In the genomic region with DNA sequence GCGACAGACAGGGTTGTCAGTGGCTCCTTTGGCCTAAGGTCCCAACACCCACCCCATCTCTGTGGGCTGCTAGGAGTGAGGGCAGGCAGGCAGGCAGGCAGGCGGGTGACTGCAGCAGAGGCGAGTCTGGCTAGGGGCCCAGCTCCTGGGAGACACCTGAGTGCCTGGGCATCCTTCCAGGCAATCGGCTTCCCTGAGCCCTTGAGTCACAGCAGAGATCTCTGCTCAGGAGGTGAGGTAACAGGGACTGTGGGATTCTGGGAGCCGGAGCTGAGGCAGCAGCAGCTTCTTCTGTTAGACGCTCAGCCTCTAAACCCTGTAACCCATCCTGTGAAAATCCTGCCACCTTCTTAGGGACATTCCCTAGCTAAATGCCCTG, we compare ENCODE assay signal across 10 mouse cellular contexts. TPM values are rescaled to one million over a fixed set of nuclear protein-coding genes. Genes with fewer than 3 reads are reported as not detected.
DNase-seq lines count a peak whose midpoint lies in the region; ATAC-seq and TF ChIP-seq lines count a peak whose summit lies in the region.
"Had no signal": no experiment of that assay in that cellular context is flagged by ENCODE, and none has a peak within 500 bp of the region (broad histone marks: within the 10 kb centered on the region; RNA-seq: fewer than 3 reads in every experiment).

No protein-coding gene starts in this region.

- H3K36me3 ChIP-seq in hindbrain, embryonic 13.5 days, result peaks cover 81% of the 10 kb centered on the region
- peaks cover 35% of the 10 kb centered on the region for H3K36me3 ChIP-seq in hindbrain, embryonic 14.5 days (replicated peaks; ENCODE audit: control insufficient read depth, insufficient read depth)
- H3K36me3 ChIP-seq in intestine, postnatal 0 days (ENCODE audit: control insufficient read depth, insufficient read depth), result peaks cover 57% of the 10 kb centered on the region

- ATAC-seq in hindbrain, embryonic 13.5 days (ENCODE audit: low FRiP score), result no peak
- no peak for ATAC-seq in hindbrain, embryonic 14.5 days (ENCODE audit: low FRiP score)
- ATAC-seq in intestine, postnatal 0 days, result no peak
- ATAC-seq in activated CD4-positive, CD25-positive, alpha-beta regulatory T cell, adult 4 months, result no peak
- no peak for ATAC-seq in erythroid progenitor cell, adult 5-6 weeks (replicated peaks; ENCODE audit: low FRiP score, poor library complexity, severe bottlenecking)

- WGBS in hindbrain, embryonic 13.5 days, result 92% methylated on average over 6 of the region's 6 CpGs
- 88% methylated on average over 6 of the region's 6 CpGs for WGBS in hindbrain, embryonic 14.5 days
- WGBS in cerebellum, adult 2 months, result 23% methylated on average over 6 of the region's 6 CpGs
- WGBS in intestine, postnatal 0 days, result 80% methylated on average over 6 of the region's 6 CpGs

- no peak overlapping the region for H3K4me3 ChIP-seq in hindbrain, embryonic 13.5 days
- H3K4me3 ChIP-seq in hindbrain, embryonic 14.5 days (replicated peaks; ENCODE audit: low read length), result no peak overlapping the region
- H3K4me3 ChIP-seq in cerebellum, adult 2 months (replicated peaks; ENCODE audit: insufficient read depth, low read depth, low read length), result no peak overlapping the region
- no peak overlapping the region for H3K4me3 ChIP-seq in intestine, postnatal 0 days (ENCODE audit: low read depth, low read length)
- H3K4me3 ChIP-seq: liver, embryonic 13.5 days had no signal

- H3K9me3 ChIP-seq in hindbrain, embryonic 13.5 days, result no peaks in the 10 kb centered on the region
- H3K9me3 ChIP-seq in hindbrain, embryonic 14.5 days (ENCODE audit: control insufficient read depth, low read length), result no peaks in the 10 kb centered on the region
- H3K9me3 ChIP-seq in intestine, postnatal 0 days (ENCODE audit: control insufficient read depth), result no peaks in the 10 kb centered on the region
- H3K9me3 ChIP-seq: liver, embryonic 13.5 days had no signal

- no peaks in the 10 kb centered on the region for H3K27me3 ChIP-seq in hindbrain, embryonic 13.5 days
- no peaks in the 10 kb centered on the region for H3K27me3 ChIP-seq in hindbrain, embryonic 14.5 days (ENCODE audit: control insufficient read depth, insufficient read depth, low read length)
- no peaks in the 10 kb centered on the region for H3K27me3 ChIP-seq in cerebellum, adult 2 months (ENCODE audit: control insufficient read depth, insufficient read depth, low read length)
- H3K27me3 ChIP-seq in intestine, postnatal 0 days (replicated peaks; ENCODE audit: control insufficient read depth, insufficient read depth, low read length), result no peaks in the 10 kb centered on the region
- H3K27me3 ChIP-seq: liver, embryonic 13.5 days had no signal

- no peak for DNase-seq in hindbrain, embryonic 14.5 days (ENCODE audit: low spot score)
- peak; percentile 51 for DNase-seq in NIH3T3 (ENCODE audit: low read depth)
- peak; percentile 87 to 92 for DNase-seq in cerebellum, adult 2 months
- DNase-seq in left cerebral cortex, postnatal 36 days (ENCODE audit: low spot score in 2 of 2), result peak; percentile 49 to 69
- DNase-seq: liver, embryonic 13.5 days had no signal

- no peak overlapping the region for H3K4me2 ChIP-seq in hindbrain, embryonic 13.5 days
- H3K4me2 ChIP-seq in hindbrain, embryonic 14.5 days (replicated peaks), result no peak overlapping the region
- H3K4me2 ChIP-seq in intestine, postnatal 0 days (replicated peaks; ENCODE audit: low read depth), result no peak overlapping the region
- H3K4me2 ChIP-seq: liver, embryonic 13.5 days had no signal

- intact Hi-C loops in left cerebral cortex, postnatal 36 days (cut with DNase I), result no loop called here

- H3K9ac ChIP-seq in hindbrain, embryonic 13.5 days, result peak overlapping the region; percentile 9; the same call in 1 of the 2 replicates
- H3K9ac ChIP-seq in hindbrain, embryonic 14.5 days, result no peak overlapping the region
- no peak overlapping the region for H3K9ac ChIP-seq in intestine, postnatal 0 days (ENCODE audit: low read depth, low read length)
- H3K9ac ChIP-seq: liver, embryonic 13.5 days had no signal

- no peak for TF ChIP-seq POLR2A in cerebellum, adult 2 months (IDR thresholded peaks at IDR 0.05; ENCODE audit: borderline replicate concordance, insufficient read depth, low read length)

- H3K27ac ChIP-seq in hindbrain, embryonic 13.5 days, result no peak overlapping the region
- no peak overlapping the region for H3K27ac ChIP-seq in hindbrain, embryonic 14.5 days
- H3K27ac ChIP-seq in cerebellum, adult 2 months (ENCODE audit: insufficient read depth, low read length), result peak overlapping the region; percentile 70
- no peak overlapping the region for H3K27ac ChIP-seq in intestine, postnatal 0 days (ENCODE audit: low read depth, low read length)
- H3K27ac ChIP-seq: liver, embryonic 13.5 days had no signal

- H3K4me1 ChIP-seq in hindbrain, embryonic 13.5 days (replicated peaks), result no peaks in the 10 kb centered on the region
- H3K4me1 ChIP-seq in hindbrain, embryonic 14.5 days (replicated peaks; ENCODE audit: control insufficient read depth, insufficient read depth, low read length), result no peaks in the 10 kb centered on the region
- peaks cover 27% of the 10 kb centered on the region for H3K4me1 ChIP-seq in cerebellum, adult 2 months (ENCODE audit: control insufficient read depth, insufficient read depth, low read length)
- no peaks in the 10 kb centered on the region for H3K4me1 ChIP-seq in intestine, postnatal 0 days (replicated peaks; ENCODE audit: control insufficient read depth, insufficient read depth, low read length)

- no peak for TF ChIP-seq CTCF in cerebellum, adult 2 months (IDR thresholded peaks at IDR 0.05; ENCODE audit: borderline replicate concordance, insufficient read depth, low read depth, low read length)
- TF ChIP-seq CTCF in intestine, postnatal 0 days (IDR thresholded peaks at IDR 0.05; ENCODE audit: low read depth), result no peak

RNA-seq across cellular contexts. Expression of gene Spib, which starts 4.7 kb away (rescaled TPM):
- not detected in 2 replicates for polyA plus RNA-seq in hindbrain, embryonic 13.5 days (2015; fragmentation: Nextera tagmentation; extraction: Ambion mirVana)
- polyA plus RNA-seq in hindbrain, embryonic 14.5 days (2014; fragmentation: Nextera tagmentation; extraction: Ambion mirVana), result 0.09 TPM in 1 of 2 replicates, not detected in the other
- 0.16 and 0.19 TPM in 2 replicates for polyA plus RNA-seq in cerebellum, adult 2 months (2012; rRNA removed)
- not detected for total RNA-seq in left cerebral cortex, postnatal 36 days (2021)
- 0.17 and 0.33 TPM in 2 replicates for polyA plus RNA-seq in intestine, postnatal 0 days (2015; fragmentation: Nextera tagmentation; extraction: Ambion mirVana)
- polyA plus RNA-seq in activated CD4-positive, CD25-positive, alpha-beta regulatory T cell, adult 4 months (2017; shearing (Covaris generic)), result 1 to 10 TPM in 1 of 2 experiments, not detected in 1; 2.6 TPM
- 24.3 and 27.0 TPM in 2 replicates for total RNA-seq in erythroid progenitor cell, adult 5-6 weeks (2015; ENCODE audit: low replicate concordance)
- 15.3 and 17.3 TPM in 2 replicates for total RNA-seq in erythroid progenitor cell, adult 5-6 weeks (2017; ENCODE audit: low replicate concordance)

RNA-seq across cellular contexts. Expression of gene Pold1, which starts 12.1 kb away (rescaled TPM):
- 24.4 and 28.8 TPM in 2 replicates for polyA plus RNA-seq in hindbrain, embryonic 13.5 days (2015; fragmentation: Nextera tagmentation; extraction: Ambion mirVana)
- polyA plus RNA-seq in hindbrain, embryonic 14.5 days (2014; fragmentation: Nextera tagmentation; extraction: Ambion mirVana), result 14.0 and 17.9 TPM in 2 replicates
- polyA plus RNA-seq in cerebellum, adult 2 months (2012; rRNA removed), result 21.6 and 25.1 TPM in 2 replicates
- 1 to 10 TPM; 7.5 to 7.6 TPM for total RNA-seq in left cerebral cortex, postnatal 36 days (2021)
- 16.8 and 18.3 TPM in 2 replicates for polyA plus RNA-seq in intestine, postnatal 0 days (2015; fragmentation: Nextera tagmentation; extraction: Ambion mirVana)
- polyA plus RNA-seq in activated CD4-positive, CD25-positive, alpha-beta regulatory T cell, adult 4 months (2017; shearing (Covaris generic)), result 10 to 100 TPM; 19.2 to 27.6 TPM
- 62.9 and 75.7 TPM in 2 replicates for total RNA-seq in erythroid progenitor cell, adult 5-6 weeks (2015; ENCODE audit: low replicate concordance)
- total RNA-seq in erythroid progenitor cell, adult 5-6 weeks (2017; ENCODE audit: low replicate concordance), result 39.6 and 53.8 TPM in 2 replicates

RNA-seq across cellular contexts. Expression of gene Mybpc2, which starts 12.1 kb away (rescaled TPM):
- 0.08 and 0.18 TPM in 2 replicates for polyA plus RNA-seq in hindbrain, embryonic 13.5 days (2015; fragmentation: Nextera tagmentation; extraction: Ambion mirVana)
- 0.05 and 0.09 TPM in 2 replicates for polyA plus RNA-seq in hindbrain, embryonic 14.5 days (2014; fragmentation: Nextera tagmentation; extraction: Ambion mirVana)
- 0.14 and 0.18 TPM in 2 replicates for polyA plus RNA-seq in cerebellum, adult 2 months (2012; rRNA removed)
- under 1 TPM in 1 of 2 experiments, not detected in 1; 0.12 TPM for total RNA-seq in left cerebral cortex, postnatal 36 days (2021)
- polyA plus RNA-seq in intestine, postnatal 0 days (2015; fragmentation: Nextera tagmentation; extraction: Ambion mirVana), result 0.13 and 0.18 TPM in 2 replicates
- not detected for polyA plus RNA-seq in activated CD4-positive, CD25-positive, alpha-beta regulatory T cell, adult 4 months (2017; shearing (Covaris generic))
- total RNA-seq in erythroid progenitor cell, adult 5-6 weeks (2015; ENCODE audit: low replicate concordance), result 1.3 TPM in 1 of 2 replicates, not detected in the other
- not detected in 2 replicates for total RNA-seq in erythroid progenitor cell, adult 5-6 weeks (2017; ENCODE audit: low replicate concordance)
- total RNA-seq: MEL had no signal
- polyA plus RNA-seq: liver, embryonic 13.5 days had no signal

RNA-seq across cellular contexts. Expression of gene Nr1h2, which starts 17.2 kb away (rescaled TPM):
- 69.8 and 70.9 TPM in 2 replicates for polyA plus RNA-seq in hindbrain, embryonic 13.5 days (2015; fragmentation: Nextera tagmentation; extraction: Ambion mirVana)
- polyA plus RNA-seq in hindbrain, embryonic 14.5 days (2014; fragmentation: Nextera tagmentation; extraction: Ambion mirVana), result 50.7 and 53.6 TPM in 2 replicates
- 106 and 109 TPM in 2 replicates for polyA plus RNA-seq in cerebellum, adult 2 months (2012; rRNA removed)
- total RNA-seq in left cerebral cortex, postnatal 36 days (2021), result 10 to 100 TPM; 73.1 to 78.3 TPM
- polyA plus RNA-seq in intestine, postnatal 0 days (2015; fragmentation: Nextera tagmentation; extraction: Ambion mirVana), result 71.3 and 73.9 TPM in 2 replicates
- polyA plus RNA-seq in activated CD4-positive, CD25-positive, alpha-beta regulatory T cell, adult 4 months (2017; shearing (Covaris generic)), result 10 to 100 TPM; 38.0 to 61.3 TPM
- 57.3 and 105 TPM in 2 replicates for total RNA-seq in erythroid progenitor cell, adult 5-6 weeks (2015; ENCODE audit: low replicate concordance)
- 59.3 and 81.4 TPM in 2 replicates for total RNA-seq in erythroid progenitor cell, adult 5-6 weeks (2017; ENCODE audit: low replicate concordance)

RNA-seq across cellular contexts. Expression of gene Napsa, which starts 35.6 kb away (rescaled TPM):
- 1.1 and 1.7 TPM in 2 replicates for polyA plus RNA-seq in hindbrain, embryonic 13.5 days (2015; fragmentation: Nextera tagmentation; extraction: Ambion mirVana)
- 0.81 and 1.0 TPM in 2 replicates for polyA plus RNA-seq in hindbrain, embryonic 14.5 days (2014; fragmentation: Nextera tagmentation; extraction: Ambion mirVana)
- polyA plus RNA-seq in cerebellum, adult 2 months (2012; rRNA removed), result 0.26 and 0.43 TPM in 2 replicates
- total RNA-seq in left cerebral cortex, postnatal 36 days (2021), result not detected
- 0.99 and 1.1 TPM in 2 replicates for polyA plus RNA-seq in intestine, postnatal 0 days (2015; fragmentation: Nextera tagmentation; extraction: Ambion mirVana)
- 1 to 10 TPM in 1 of 2 experiments, under 1 TPM in 1; 0.38 to 2.8 TPM for polyA plus RNA-seq in activated CD4-positive, CD25-positive, alpha-beta regulatory T cell, adult 4 months (2017; shearing (Covaris generic))
- total RNA-seq in erythroid progenitor cell, adult 5-6 weeks (2015; ENCODE audit: low replicate concordance), result 55.5 and 84.3 TPM in 2 replicates
- 12.2 and 12.7 TPM in 2 replicates for total RNA-seq in erythroid progenitor cell, adult 5-6 weeks (2017; ENCODE audit: low replicate concordance)
- total RNA-seq: MEL had no signal
